Mouse (Mus musculus) embryonic facial prominence, embryonic 13.5 days (tissue): ENCODE measurements around the gene Hist1h2ah. TPM values are rescaled to one million over a fixed set of nuclear protein-coding genes. Genes with fewer than 3 reads are reported as not detected.
A peak's percentile ranks its signal among the peaks of the same experiment; 100 is the strongest.

ENCODE experiments used
- ATAC-seq: fragments of 200-750 bp; cut with Nextera tagmentation; 2 replicates; pipeline ENCODE4 v1.8.0; 2017; ENCODE audit warnings: low read depth; ENCODE audit not compliant: insufficient number of reproducible peaks, insufficient read depth, low FRiP score, low TSS enrichment
- H3K27ac ChIP-seq: fragments of 300-500 bp; sonication (generic); 2 replicates; pipeline ENCODE4 v1.5.1; 2015; ENCODE audit warnings: moderate library complexity, mild to moderate bottlenecking, inconsistent platforms
- H3K27me3 ChIP-seq: fragments of 300-500 bp; sonication (generic); 2 replicates; pipeline ENCODE4 v1.6.1; 2015; ENCODE audit warnings: mild to moderate bottlenecking, inconsistent platforms
- H3K36me3 ChIP-seq: fragments of 300-500 bp; sonication (generic); 2 replicates; pipeline ENCODE4 v1.6.1; 2015; ENCODE audit warnings: mild to moderate bottlenecking, inconsistent platforms
- H3K4me1 ChIP-seq: fragments of 300-500 bp; sonication (generic); 2 replicates; pipeline ENCODE4 v1.6.1; 2015; ENCODE audit warnings: inconsistent platforms
- H3K4me2 ChIP-seq: fragments of 300-500 bp; sonication (generic); 2 replicates; pipeline ENCODE4 v1.6.1; 2015; ENCODE audit warnings: moderate library complexity, mild to moderate bottlenecking, inconsistent platforms
- H3K4me3 ChIP-seq: fragments of 300-500 bp; sonication (generic); 2 replicates; pipeline ENCODE4 v1.5.1; 2015; ENCODE audit warnings: mild to moderate bottlenecking, inconsistent platforms
- H3K9ac ChIP-seq: fragments of 300-500 bp; sonication (generic); 2 replicates; pipeline ENCODE4 v1.6.1; 2015; ENCODE audit warnings: mild to moderate bottlenecking, inconsistent platforms
- H3K9me3 ChIP-seq: fragments of 300-500 bp; sonication (generic); 2 replicates; pipeline ENCODE4 v1.6.1; 2016; ENCODE audit warnings: inconsistent platforms
- WGBS: fragments of 180-500 bp; shearing (Covaris S2); methylation state at CpG from one replicate; pipeline ENCODE4 v1.1.7; 2015; ENCODE audit warnings: mixed read lengths; 5-methylcytosine and 5-hydroxymethylcytosine counted together
- polyA plus RNA-seq: library from polyadenylated mRNA; unstranded; fragments of >200 nt; fragmentation: Nextera tagmentation; extraction: Ambion mirVana; gene quantifications from 2 replicates; pipeline ENCODE4 v1.2.1, GENCODE M21; 2015

Hist1h2ah gene
- polyA plus RNA-seq, 1 experiment from 2014 or later, result 5.4 TPM

GRCm38 (mm10) chr13:22020901-22021339 lies 14.4 kb downstream of the Hist1h2ah start:
- no peaks in the 10 kb centered on the region for H3K9me3 ChIP-seq
- peak overlapping the region; percentile 67 for H3K4me2 ChIP-seq
- H3K27me3 ChIP-seq, result peaks cover 44% of the 10 kb centered on the region
- ATAC-seq, result no peak
- H3K4me1 ChIP-seq, result peaks cover 4% of the 10 kb centered on the region; the same call in 1 of the 2 replicates
- WGBS, result 0% methylated on average over 8 of the region's 8 CpGs
- H3K9ac ChIP-seq, result 0 out of 2 replicates have a peak overlapping the region, but pooled peaks have one; percentile 59
- peak overlapping the region; percentile 46 for H3K4me3 ChIP-seq
- no peaks in the 10 kb centered on the region for H3K36me3 ChIP-seq
- H3K27ac ChIP-seq, result no peak overlapping the region

GRCm38 (mm10) chr13:22019934-22020835 lies 15.2 kb downstream of the Hist1h2ah start:
- H3K4me3 ChIP-seq, result peak overlapping the region; percentile 46
- H3K9ac ChIP-seq, result peak overlapping the region; percentile 59
- H3K9me3 ChIP-seq, result no peaks in the 10 kb centered on the region
- WGBS, result under 1% methylated on average over 44 of the region's 44 CpGs
- no peak for ATAC-seq
- H3K36me3 ChIP-seq, result no peaks in the 10 kb centered on the region
- no peak overlapping the region for H3K27ac ChIP-seq
- H3K4me1 ChIP-seq, result peaks cover 4% of the 10 kb centered on the region; the same call in 1 of the 2 replicates
- H3K27me3 ChIP-seq, result peaks cover 49% of the 10 kb centered on the region
- peak overlapping the region; percentile 67 for H3K4me2 ChIP-seq

GRCm38 (mm10) chr13:22015479-22016450 lies 19.6 kb downstream of the Hist1h2ah start:
- Histone ChIP-seq H3K27ac (no peak overlapping the region), H3K4me1 (peaks cover 10% of the 10 kb centered on the region), H3K4me3 (no peak overlapping the region), H3K9ac (no peak overlapping the region), H3K4me2 (no peak overlapping the region), H3K27me3 (peaks cover 86% of the 10 kb centered on the region), H3K36me3 (no peaks in the 10 kb centered on the region), H3K9me3 (no peaks in the 10 kb centered on the region)
- no peak for ATAC-seq
- 14% methylated on average over 27 of the region's 27 CpGs for WGBS

- H3K4me2 ChIP-seq, result peak overlapping the region; percentile 31
- no peaks in the 10 kb centered on the region for H3K36me3 ChIP-seq
- H3K27me3 ChIP-seq, result peaks cover 86% of the 10 kb centered on the region
- peaks cover 6% of the 10 kb centered on the region; the same call in 1 of the 2 replicates for H3K4me1 ChIP-seq
- H3K4me3 ChIP-seq, result peak overlapping the region; percentile 19
- H3K9ac ChIP-seq, result no peak overlapping the region
- no peak overlapping the region for H3K27ac ChIP-seq
- ATAC-seq, result no peak
- no peaks in the 10 kb centered on the region for H3K9me3 ChIP-seq
- 20% methylated on average over 17 of the region's 17 CpGs for WGBS
These were observed 20.9 kb downstream of the Hist1h2ah start for GRCm38 (mm10) chr13:22014411-22014845.

- no peak overlapping the region for H3K27ac ChIP-seq
- H3K9ac ChIP-seq, result no peak overlapping the region
- H3K9me3 ChIP-seq, result no peaks in the 10 kb centered on the region
- peaks cover 86% of the 10 kb centered on the region for H3K27me3 ChIP-seq
- peak overlapping the region; percentile 31; the same call in 1 of the 2 replicates for H3K4me2 ChIP-seq
- peaks cover 6% of the 10 kb centered on the region; the same call in 1 of the 2 replicates for H3K4me1 ChIP-seq
- ATAC-seq, result no peak
- no peaks in the 10 kb centered on the region for H3K36me3 ChIP-seq
- WGBS, result 23% methylated on average over 13 of the region's 13 CpGs
- H3K4me3 ChIP-seq, result no peak overlapping the region
These were observed 21.7 kb downstream of the Hist1h2ah start for GRCm38 (mm10) chr13:22013716-22014115.

- Histone ChIP-seq H3K4me2 (no peak within 1 kb of the TSS), H3K9ac (no peak within 1 kb of the TSS), H3K4me1 (peaks cover 22% of the 10 kb centered on the region), H3K36me3 (no peaks in the 10 kb centered on the region), H3K27ac (no peak within 1 kb of the TSS), H3K27me3 (peaks cover 93% of the 10 kb centered on the region), H3K9me3 (no peaks in the 10 kb centered on the region), H3K4me3 (no peak within 1 kb of the TSS)
- no peak for ATAC-seq
- 32% methylated on average over 7 of the region's 7 CpGs for WGBS
These were observed 25.7 kb downstream of the Hist1h2ah start, which contains the start of gene Prss16 for GRCm38 (mm10) chr13:22009642-22010041. Prss16 (minus strand) TSS chr13:22009742.

- Histone ChIP-seq H3K36me3 (no peaks in the 10 kb centered on the region), H3K4me1 (peaks cover 18% of the 10 kb centered on the region), H3K9ac (no peak overlapping the region), H3K27me3 (peaks cover 93% of the 10 kb centered on the region), H3K27ac (no peak overlapping the region), H3K9me3 (no peaks in the 10 kb centered on the region), H3K4me3 (no peak overlapping the region), H3K4me2 (no peak overlapping the region)
- 77% methylated on average over 3 of the region's 3 CpGs for WGBS
- no peak for ATAC-seq
These were observed 26.7 kb downstream of the Hist1h2ah start for GRCm38 (mm10) chr13:22008707-22009106.

GRCm38 (mm10) chr13:22007872-22008271 lies 27.5 kb downstream of the Hist1h2ah start:
- WGBS, result 47% methylated on average over 7 of the region's 7 CpGs
- Histone ChIP-seq H3K27ac (no peak overlapping the region), H3K4me1 (peaks cover 18% of the 10 kb centered on the region), H3K27me3 (peaks cover 96% of the 10 kb centered on the region), H3K36me3 (no peaks in the 10 kb centered on the region), H3K4me3 (no peak overlapping the region), H3K9ac (no peak overlapping the region), H3K4me2 (no peak overlapping the region), H3K9me3 (no peaks in the 10 kb centered on the region)
- ATAC-seq, result no peak

GRCm38 (mm10) chr13:22007121-22007510 lies 28.3 kb downstream of the Hist1h2ah start:
- Histone ChIP-seq H3K27me3 (peaks cover 96% of the 10 kb centered on the region), H3K36me3 (no peaks in the 10 kb centered on the region), H3K4me2 (peak overlapping the region; percentile 95), H3K9me3 (no peaks in the 10 kb centered on the region), H3K4me3 (peak overlapping the region; percentile 59), H3K9ac (peak overlapping the region; percentile 55; the same call in 1 of the 2 replicates), H3K4me1 (peaks cover 18% of the 10 kb centered on the region), H3K27ac (no peak overlapping the region)
- ATAC-seq, result no peak
- 1% methylated on average over 18 of the region's 18 CpGs for WGBS

- no peaks in the 10 kb centered on the region for H3K36me3 ChIP-seq
- peak; percentile 83 for ATAC-seq
- H3K27me3 ChIP-seq, result peaks cover 98% of the 10 kb centered on the region
- H3K4me3 ChIP-seq, result peak overlapping the region; percentile 59
- H3K4me2 ChIP-seq, result peak overlapping the region; percentile 95
- peaks cover 18% of the 10 kb centered on the region for H3K4me1 ChIP-seq
- no peaks in the 10 kb centered on the region for H3K9me3 ChIP-seq
- peak overlapping the region; percentile 68 for H3K9ac ChIP-seq
- no peak overlapping the region for H3K27ac ChIP-seq
- under 1% methylated on average over 38 of the region's 38 CpGs for WGBS
These were observed 28.8 kb downstream of the Hist1h2ah start for GRCm38 (mm10) chr13:22006334-22007120.
